Mouse (Mus musculus): ENCODE results near the gene Sema4d. TPM values are rescaled to one million over a fixed set of nuclear protein-coding genes. Genes with fewer than 3 reads are reported as not detected.
"Not testable (repeated sequence)": the region's sequence is repeated elsewhere in the genome, so short reads cannot be mapped to it uniquely, and the experiment has no call there.

Gene Sema4d
- 3.7 and 4.1 TPM in 2 replicates for polyA plus RNA-seq (2015; fragmentation: Nextera tagmentation; extraction: Ambion mirVana)

DNA sequence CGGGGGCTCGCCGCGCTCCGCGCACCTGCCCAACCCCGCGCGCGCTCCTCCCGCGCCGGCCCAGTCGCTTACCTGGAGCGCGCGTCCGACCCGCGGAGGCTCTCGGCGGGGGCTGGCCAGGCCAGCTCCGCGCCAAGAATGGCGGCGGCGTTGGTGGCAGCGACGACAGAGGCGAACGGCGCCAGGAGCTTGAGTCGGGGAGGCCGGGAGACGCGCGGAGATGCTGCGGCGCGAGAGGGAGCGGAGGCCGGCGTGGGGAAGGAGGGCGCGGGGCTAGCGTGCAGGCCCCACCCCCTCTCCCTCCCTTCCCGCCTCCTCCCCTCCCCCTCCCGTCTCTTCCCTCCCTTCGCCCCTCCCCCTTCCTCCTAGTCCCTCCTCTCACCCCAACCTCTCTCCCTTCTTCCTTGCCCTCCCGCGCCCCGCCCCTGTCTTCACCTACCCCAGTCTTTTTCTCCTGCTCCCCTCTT, at the start of gene Sema4d:
Gene Sema4d (minus strand): TSS at position 323 of the 467 bp plus-strand sequence.
- Histone ChIP-seq H3K9ac (ENCODE audit: low read depth, low read length) (peak within 1 kb of the TSS; percentile 72), H3K27me3 (ENCODE audit: control insufficient read depth, insufficient read depth, low read depth, low read length) (no peaks in the 10 kb centered on the region; the same call in 1 of the 2 replicates), H3K4me1 (ENCODE audit: control insufficient read depth, low read depth, low read length) (peaks cover 10% of the 10 kb centered on the region), H3K36me3 (ENCODE audit: control insufficient read depth, insufficient read depth) (no peaks in the 10 kb centered on the region), H3K4me2 (ENCODE audit: low read depth, low read length) (peak within 1 kb of the TSS; percentile 91), H3K9me3 (replicated peaks; ENCODE audit: control insufficient read depth, low read length) (no peaks in the 10 kb centered on the region), H3K27ac (ENCODE audit: low read length) (no peak within 1 kb of the TSS), H3K4me3 (ENCODE audit: low read depth, low read length) (peak within 1 kb of the TSS; percentile 74)
- WGBS (ENCODE audit: insufficient replicate concordance): under 1% methylated on average over 43 of the region's 52 CpGs
- ATAC-seq (ENCODE audit: low read depth): peak; percentile 82

DNA sequence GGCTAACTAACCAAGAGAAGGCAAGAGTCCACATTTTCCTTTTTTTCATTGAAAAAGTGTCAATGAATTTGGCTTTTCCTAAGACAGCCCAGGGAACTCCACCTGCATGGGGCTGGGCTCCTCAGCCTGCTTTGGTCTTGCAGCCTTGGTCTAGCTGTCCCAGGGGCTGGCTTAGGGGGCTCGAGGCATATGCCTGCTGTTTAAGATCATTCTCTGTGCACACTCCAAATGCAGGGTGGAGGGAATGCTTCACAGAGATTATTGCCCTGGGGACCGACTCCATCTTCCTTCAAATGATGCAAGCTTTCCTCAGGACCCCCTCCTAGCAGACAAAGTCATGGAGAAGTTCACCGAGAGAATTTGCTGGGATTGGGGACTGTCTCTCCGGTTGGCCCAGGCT, 49.8 kb upstream of the Sema4d start:
- H3K27ac ChIP-seq (ENCODE audit: low read length): no peak overlapping the region
- no peak overlapping the region for H3K9ac ChIP-seq (ENCODE audit: low read depth, low read length)
- H3K4me1 ChIP-seq (ENCODE audit: control insufficient read depth, low read depth, low read length): peaks cover 64% of the 10 kb centered on the region
- WGBS (ENCODE audit: insufficient replicate concordance): 49% methylated on average over 4 of the region's 4 CpGs
- no peaks in the 10 kb centered on the region for H3K27me3 ChIP-seq (ENCODE audit: control insufficient read depth, insufficient read depth, low read depth, low read length)
- no peak for ATAC-seq (ENCODE audit: low read depth)
- no peak overlapping the region for H3K4me3 ChIP-seq (ENCODE audit: low read depth, low read length)
- H3K4me2 ChIP-seq (ENCODE audit: low read depth, low read length): peak overlapping the region; percentile 58
- no peaks in the 10 kb centered on the region for H3K9me3 ChIP-seq (replicated peaks; ENCODE audit: control insufficient read depth, low read length)
- no peaks in the 10 kb centered on the region for H3K36me3 ChIP-seq (ENCODE audit: control insufficient read depth, insufficient read depth)

DNA sequence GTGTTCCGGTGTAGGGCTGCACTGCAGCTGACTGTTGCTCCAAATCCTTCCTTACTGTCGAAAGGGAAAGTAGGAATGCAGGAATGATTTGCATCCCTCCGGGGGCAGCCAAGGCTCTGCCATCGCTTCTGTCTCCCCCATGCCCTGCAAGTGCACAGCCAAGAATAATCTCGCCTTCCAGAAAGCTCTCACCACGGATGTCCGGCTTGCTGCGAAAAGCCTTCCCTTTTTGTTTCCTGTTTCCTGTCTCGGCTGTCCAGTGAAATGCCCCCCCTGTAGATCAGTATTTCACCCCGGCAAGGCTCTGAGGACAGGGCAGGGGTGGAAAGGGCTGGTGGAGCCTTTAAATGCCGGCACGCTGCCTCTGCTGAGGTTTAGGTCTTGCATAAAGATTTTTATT, 49.2 kb upstream of the Sema4d start:
- no peak overlapping the region for H3K27ac ChIP-seq (ENCODE audit: low read length)
- ATAC-seq (ENCODE audit: low read depth): no peak
- no peak overlapping the region for H3K9ac ChIP-seq (ENCODE audit: low read depth, low read length)
- H3K9me3 ChIP-seq (replicated peaks; ENCODE audit: control insufficient read depth, low read length): no peaks in the 10 kb centered on the region
- H3K4me1 ChIP-seq (ENCODE audit: control insufficient read depth, low read depth, low read length): peaks cover 59% of the 10 kb centered on the region
- no peaks in the 10 kb centered on the region for H3K36me3 ChIP-seq (ENCODE audit: control insufficient read depth, insufficient read depth)
- H3K4me3 ChIP-seq (ENCODE audit: low read depth, low read length): no peak overlapping the region; the same call in 1 of the 2 replicates
- H3K27me3 ChIP-seq (ENCODE audit: control insufficient read depth, insufficient read depth, low read depth, low read length): no peaks in the 10 kb centered on the region
- WGBS (ENCODE audit: insufficient replicate concordance): 13% methylated on average over 12 of the region's 12 CpGs
- peak overlapping the region; percentile 58 for H3K4me2 ChIP-seq (ENCODE audit: low read depth, low read length)

GRCm38 (mm10) chr13:51842191-51842590, 48.6 kb upstream of the Sema4d start:
- peak overlapping the region; percentile 50 for H3K27ac ChIP-seq (ENCODE audit: low read length)
- 16% methylated on average over 5 of the region's 5 CpGs for WGBS (ENCODE audit: insufficient replicate concordance)
- no peaks in the 10 kb centered on the region for H3K36me3 ChIP-seq (ENCODE audit: control insufficient read depth, insufficient read depth)
- peak overlapping the region; percentile 31 for H3K4me3 ChIP-seq (ENCODE audit: low read depth, low read length)
- H3K27me3 ChIP-seq (ENCODE audit: control insufficient read depth, insufficient read depth, low read depth, low read length): no peaks in the 10 kb centered on the region
- ATAC-seq (ENCODE audit: low read depth): no peak
- no peaks in the 10 kb centered on the region for H3K9me3 ChIP-seq (replicated peaks; ENCODE audit: control insufficient read depth, low read length)
- peaks cover 53% of the 10 kb centered on the region for H3K4me1 ChIP-seq (ENCODE audit: control insufficient read depth, low read depth, low read length)
- peak overlapping the region; percentile 58 for H3K4me2 ChIP-seq (ENCODE audit: low read depth, low read length)
- peak overlapping the region; percentile 37; the same call in 1 of the 2 replicates for H3K9ac ChIP-seq (ENCODE audit: low read depth, low read length)

- Histone ChIP-seq H3K36me3 (ENCODE audit: control insufficient read depth, insufficient read depth) (no peaks in the 10 kb centered on the region), H3K4me2 (ENCODE audit: low read depth, low read length) (peak overlapping the region; percentile 58), H3K27ac (ENCODE audit: low read length) (peak overlapping the region; percentile 50), H3K9me3 (replicated peaks; ENCODE audit: control insufficient read depth, low read length) (no peaks in the 10 kb centered on the region), H3K9ac (ENCODE audit: low read depth, low read length) (peak overlapping the region; percentile 37; the same call in 1 of the 2 replicates), H3K4me3 (ENCODE audit: low read depth, low read length) (peak overlapping the region; percentile 31), H3K4me1 (ENCODE audit: control insufficient read depth, low read depth, low read length) (peaks cover 51% of the 10 kb centered on the region), H3K27me3 (ENCODE audit: control insufficient read depth, insufficient read depth, low read depth, low read length) (no peaks in the 10 kb centered on the region)
- ATAC-seq (ENCODE audit: low read depth): peak; percentile 44
- WGBS (ENCODE audit: insufficient replicate concordance): 17% methylated on average over 12 of the region's 12 CpGs
Measured at GRCm38 (mm10) chr13:51841541-51842115, 48.1 kb upstream of the Sema4d start.

GRCm38 (mm10) chr13:51840702-51841101, 47.2 kb upstream of the Sema4d start:
- Histone ChIP-seq H3K4me1 (ENCODE audit: control insufficient read depth, low read depth, low read length) (peaks cover 46% of the 10 kb centered on the region), H3K36me3 (ENCODE audit: control insufficient read depth, insufficient read depth) (no peaks in the 10 kb centered on the region), H3K27me3 (ENCODE audit: control insufficient read depth, insufficient read depth, low read depth, low read length) (no peaks in the 10 kb centered on the region), H3K4me2 (ENCODE audit: low read depth, low read length) (peak overlapping the region; percentile 58), H3K9ac (ENCODE audit: low read depth, low read length) (peak overlapping the region; percentile 21; the same call in 1 of the 2 replicates), H3K9me3 (replicated peaks; ENCODE audit: control insufficient read depth, low read length) (no peaks in the 10 kb centered on the region), H3K27ac (ENCODE audit: low read length) (peak overlapping the region; percentile 50), H3K4me3 (ENCODE audit: low read depth, low read length) (no peak overlapping the region)
- ATAC-seq (ENCODE audit: low read depth): no peak
- 24% methylated on average over 6 of the region's 6 CpGs for WGBS (ENCODE audit: insufficient replicate concordance)

DNA sequence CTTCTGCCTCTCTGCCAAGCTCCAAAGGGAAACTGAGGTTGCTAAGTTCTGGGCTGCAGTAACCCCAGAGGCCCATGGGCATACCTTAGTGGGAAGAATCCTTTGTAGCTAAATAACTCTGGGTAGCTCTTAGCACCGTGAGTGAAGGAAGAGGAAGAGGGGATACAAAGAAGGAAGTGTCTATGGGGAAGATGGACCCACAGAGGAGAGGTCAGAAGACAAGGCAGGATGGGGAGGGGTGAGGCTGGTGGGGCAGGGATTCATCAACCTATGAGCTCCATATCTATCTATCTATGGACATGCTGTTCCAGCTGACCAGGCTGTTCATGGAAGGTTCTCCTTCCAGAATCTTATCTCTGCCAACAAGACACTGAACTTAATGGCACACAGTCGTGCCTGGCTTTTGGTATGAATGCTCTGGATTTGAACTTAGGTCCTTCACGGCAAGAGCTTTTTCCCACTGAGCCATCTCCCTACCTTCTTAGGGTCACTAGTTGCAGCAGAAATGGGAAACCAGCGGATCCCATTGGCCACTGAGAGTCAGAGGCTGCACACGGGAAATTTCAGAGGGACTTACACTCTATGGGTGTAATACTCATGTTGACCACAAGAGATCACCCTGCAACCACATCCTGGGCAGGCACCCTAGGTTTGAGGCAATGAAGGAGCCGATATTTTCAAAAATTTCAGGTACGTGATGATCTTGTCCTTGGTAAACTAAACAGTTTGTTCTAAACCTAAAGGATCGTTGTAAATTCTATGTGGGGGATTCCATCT, 45.9 kb upstream of the Sema4d start:
- H3K4me2 ChIP-seq (ENCODE audit: low read depth, low read length): 0 out of 2 replicates have a peak overlapping the region, but pooled peaks have one; percentile 8
- H3K9me3 ChIP-seq (replicated peaks; ENCODE audit: control insufficient read depth, low read length): no peaks in the 10 kb centered on the region
- H3K27ac ChIP-seq (ENCODE audit: low read length): no peak overlapping the region
- H3K4me1 ChIP-seq (ENCODE audit: control insufficient read depth, low read depth, low read length): peaks cover 44% of the 10 kb centered on the region
- no peak overlapping the region for H3K4me3 ChIP-seq (ENCODE audit: low read depth, low read length)
- no peak overlapping the region for H3K9ac ChIP-seq (ENCODE audit: low read depth, low read length)
- 7% methylated on average over 8 of the region's 8 CpGs for WGBS (ENCODE audit: insufficient replicate concordance)
- H3K27me3 ChIP-seq (ENCODE audit: control insufficient read depth, insufficient read depth, low read depth, low read length): no peaks in the 10 kb centered on the region
- H3K36me3 ChIP-seq (ENCODE audit: control insufficient read depth, insufficient read depth): no peaks in the 10 kb centered on the region
- ATAC-seq (ENCODE audit: low read depth): no peak

- H3K4me1 ChIP-seq (ENCODE audit: control insufficient read depth, low read depth, low read length): peaks cover 40% of the 10 kb centered on the region
- no peaks in the 10 kb centered on the region for H3K36me3 ChIP-seq (ENCODE audit: control insufficient read depth, insufficient read depth)
- H3K4me3 ChIP-seq (ENCODE audit: low read depth, low read length): no peak overlapping the region
- ATAC-seq (ENCODE audit: low read depth): no peak
- WGBS (ENCODE audit: insufficient replicate concordance): 11% methylated on average over 5 of the region's 5 CpGs
- H3K27me3 ChIP-seq (ENCODE audit: control insufficient read depth, insufficient read depth, low read depth, low read length): no peaks in the 10 kb centered on the region
- H3K9ac ChIP-seq (ENCODE audit: low read depth, low read length): no peak overlapping the region
- H3K27ac ChIP-seq (ENCODE audit: low read length): no peak overlapping the region
- H3K4me2 ChIP-seq (ENCODE audit: low read depth, low read length): no peak overlapping the region
- H3K9me3 ChIP-seq (replicated peaks; ENCODE audit: control insufficient read depth, low read length): no peaks in the 10 kb centered on the region
Measured at GRCm38 (mm10) chr13:51837402-51837801, 43.9 kb upstream of the Sema4d start.

DNA sequence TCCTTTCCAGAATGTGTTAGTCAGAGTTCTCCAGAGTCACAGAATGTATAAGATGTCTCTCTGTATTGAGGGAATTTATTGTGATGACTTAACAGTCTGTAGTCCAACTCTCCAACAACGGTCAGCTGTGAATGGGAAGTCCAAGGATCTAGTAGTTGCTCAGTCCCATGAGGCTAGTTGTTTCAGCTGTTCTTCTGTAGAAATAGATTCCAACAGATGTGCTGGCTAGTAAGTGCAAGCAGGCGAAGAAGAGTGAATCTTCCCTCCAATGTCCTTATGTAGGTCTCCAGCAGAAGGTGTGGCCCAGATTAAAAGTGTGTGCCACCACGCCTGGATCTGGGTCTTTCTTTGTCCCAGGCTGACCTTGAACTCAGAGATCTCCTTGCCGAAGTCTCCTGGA, 41.7 kb upstream of the Sema4d start:
- not testable (repeated sequence) for H3K4me2 ChIP-seq (ENCODE audit: low read depth, low read length); H3K27me3 ChIP-seq (ENCODE audit: control insufficient read depth, insufficient read depth, low read depth, low read length); ATAC-seq (ENCODE audit: low read depth); H3K9me3 ChIP-seq (replicated peaks; ENCODE audit: control insufficient read depth, low read length); H3K27ac ChIP-seq (ENCODE audit: low read length); H3K9ac ChIP-seq (ENCODE audit: low read depth, low read length); H3K36me3 ChIP-seq (ENCODE audit: control insufficient read depth, insufficient read depth); H3K4me3 ChIP-seq (ENCODE audit: low read depth, low read length)
- WGBS (ENCODE audit: insufficient replicate concordance): 58% methylated on average over 4 of the region's 4 CpGs
- peaks cover 18% of the 10 kb centered on the region for H3K4me1 ChIP-seq (ENCODE audit: control insufficient read depth, low read depth, low read length)

Measured in liver, embryonic 16.5 days (tissue).